Mouse (Mus musculus): ENCODE results near the gene Ifit1bl1. TPM values are rescaled to one million over a fixed set of nuclear protein-coding genes. Genes with fewer than 3 reads are reported as not detected.

Ifit1bl1 gene
- total RNA-seq, 2 experiments from 2014 or later: 0.12 to 0.16 TPM

DNA sequence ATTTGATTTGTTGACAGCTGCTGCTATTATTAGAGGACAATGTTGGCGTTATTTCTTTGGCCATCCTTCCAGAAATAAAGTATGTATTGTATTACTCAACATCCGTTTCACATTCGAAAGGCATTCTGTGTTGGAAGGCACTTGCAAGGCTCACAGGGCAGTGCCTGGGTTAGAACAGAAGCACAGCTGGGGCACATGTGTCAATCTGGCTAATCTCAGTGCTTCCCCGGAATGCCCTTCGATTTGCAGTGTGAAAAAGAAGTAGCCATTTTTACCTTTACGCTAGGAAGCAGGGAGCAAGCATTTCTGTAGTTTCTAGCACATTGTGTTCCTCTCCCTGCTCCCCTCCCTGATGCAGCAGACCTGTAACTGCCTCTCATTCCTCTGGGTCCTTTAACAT, 48.7 kb downstream of the Ifit1bl1 start:
- no peak for DNase-seq
- intact Hi-C loops (cut with DNase I; ENCODE audit: low total_unique reads): no loop called here

DNA sequence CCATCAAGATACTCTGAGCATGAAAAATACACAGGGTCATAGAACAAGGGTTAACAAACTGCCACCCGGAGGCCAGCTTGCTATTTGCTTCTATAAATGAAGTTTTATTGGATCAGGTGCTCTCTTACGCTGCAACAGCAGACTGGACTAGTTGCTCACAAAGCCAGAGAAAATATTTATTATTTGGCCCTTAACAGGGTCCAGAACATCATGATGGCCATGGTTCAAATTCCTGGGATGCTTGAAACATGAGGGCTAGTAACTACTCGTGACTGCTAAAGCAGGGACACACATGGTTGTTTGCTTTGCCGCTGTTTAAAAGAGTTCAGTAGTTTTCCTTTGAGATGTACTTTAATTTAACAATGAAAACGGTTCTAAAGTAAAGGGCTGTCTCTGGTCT, 49.8 kb downstream of the Ifit1bl1 start:
- no peak for DNase-seq
- intact Hi-C loops (cut with DNase I; ENCODE audit: low total_unique reads): no loop called here

DNA sequence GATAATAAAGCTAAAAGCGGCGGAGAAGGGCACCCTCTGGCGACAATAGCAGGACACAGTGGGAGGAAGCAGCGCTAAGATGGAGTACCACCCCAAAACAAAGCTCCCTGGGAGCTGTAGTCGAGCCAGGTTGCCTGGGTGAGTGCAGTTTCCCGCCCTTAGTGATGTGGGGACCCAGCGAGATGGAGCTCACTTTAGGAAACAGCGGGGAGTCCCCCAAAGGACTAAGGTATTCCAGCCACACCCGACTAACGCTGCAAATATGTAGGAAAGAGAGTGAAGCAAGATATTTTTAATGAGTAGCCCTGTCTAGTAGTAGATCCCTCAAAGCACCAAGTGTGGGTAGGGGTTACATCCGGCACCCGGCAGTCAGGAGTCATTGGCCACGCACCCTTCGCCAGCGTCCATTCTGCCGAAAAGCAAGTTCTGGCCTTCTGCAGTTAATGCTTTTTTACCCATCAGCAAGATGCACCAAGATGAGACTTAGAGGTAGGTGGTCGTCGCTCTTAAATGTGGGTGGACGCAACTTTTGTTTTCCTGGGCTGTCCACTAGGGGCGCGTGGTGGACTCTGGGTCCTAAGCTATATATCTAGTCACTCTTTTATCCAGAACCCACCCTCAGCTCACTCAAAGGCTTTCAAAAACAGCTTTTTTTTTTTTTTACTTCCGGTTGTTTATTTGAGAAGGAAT, 51.1 kb downstream of the Ifit1bl1 start, which contains the start of gene Ifit2:
Ifit2 (plus strand) TSS at position 161 of the 690 bp plus-strand sequence.
- peak; percentile 72 for DNase-seq
- intact Hi-C loops (cut with DNase I; ENCODE audit: low total_unique reads): no loop called here

DNA sequence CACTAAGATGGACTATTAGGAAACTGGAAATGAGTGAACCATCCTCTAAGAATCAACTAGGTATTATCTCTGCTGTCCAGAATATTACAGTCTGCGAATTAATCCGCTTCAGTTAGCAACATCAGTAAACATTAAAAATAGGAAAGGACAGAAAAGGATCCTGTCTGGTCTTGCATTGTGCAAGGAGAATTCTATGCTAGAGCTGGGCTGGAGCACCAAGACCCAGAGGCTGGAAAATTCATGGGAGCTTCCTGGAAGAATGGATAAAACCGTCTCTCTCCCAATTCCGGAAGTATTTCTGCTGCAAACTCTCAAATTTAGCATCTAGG, 51.6 kb downstream of the Ifit1bl1 start:
- DNase-seq: no peak
- intact Hi-C loops (cut with DNase I; ENCODE audit: low total_unique reads): no loop called here

DNA sequence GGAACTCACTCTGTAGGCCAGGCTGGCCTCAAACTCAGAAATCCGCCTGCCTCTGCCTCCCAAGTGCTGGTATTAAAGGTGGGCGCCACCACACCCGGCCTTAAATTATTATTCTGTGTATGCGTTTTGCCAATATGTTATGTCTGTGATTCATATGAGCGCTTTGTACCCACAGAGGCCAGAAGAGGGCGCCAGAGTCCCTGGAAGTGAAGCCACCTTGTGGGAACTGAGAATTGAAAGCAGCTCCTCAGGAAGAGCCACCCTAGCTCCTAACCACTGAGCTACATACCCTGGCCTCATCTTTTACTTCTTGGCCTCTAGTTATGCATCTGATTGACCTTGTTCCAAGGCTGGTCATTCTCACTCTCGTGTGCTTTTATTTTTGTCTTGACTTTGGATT, 53.8 kb downstream of the Ifit1bl1 start:
- intact Hi-C loops (cut with DNase I; ENCODE audit: low total_unique reads): loop anchor here (5.0 kb wide), 2 partner anchors 89 to 211 kb away; no protein-coding TSS in a partner anchor
- DNase-seq: peak; percentile 72

DNA sequence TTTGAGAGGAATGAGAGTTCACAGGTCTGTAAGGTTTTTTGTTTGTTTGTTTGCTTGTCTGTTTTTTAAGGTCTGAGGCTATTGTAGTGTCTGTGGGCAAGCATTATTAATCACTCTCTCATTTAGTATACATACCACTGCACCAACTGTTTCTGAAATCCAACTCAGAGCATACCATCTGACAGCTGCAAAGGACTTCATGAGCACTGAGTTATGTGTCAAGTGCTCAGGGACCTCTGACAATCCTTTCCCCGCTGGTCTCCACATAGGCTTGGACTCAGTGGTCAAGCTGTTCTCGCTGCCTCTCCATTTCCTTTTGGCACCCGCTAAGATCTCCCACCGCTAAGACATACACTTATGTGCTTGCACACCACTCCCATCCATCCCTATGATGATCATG, 55.5 kb downstream of the Ifit1bl1 start:
- intact Hi-C loops (cut with DNase I; ENCODE audit: low total_unique reads): loop anchor here (5.0 kb wide), 2 partner anchors 91 to 209 kb away; no protein-coding TSS in a partner anchor
- DNase-seq: no peak

Other genes starting within 250 kb of the Ifit1bl1 start
- not detected for gene Ch25h, start 126.8 kb downstream of the Ifit1bl1 start, total RNA-seq (2021)
- 10 to 100 TPM; 10.3 to 11.2 TPM for gene Lipa, start 74.5 kb downstream of the Ifit1bl1 start, total RNA-seq (2021)
- 1 to 10 TPM; 1.8 to 2.0 TPM for gene Ifit2, start 51.3 kb downstream of the Ifit1bl1 start, total RNA-seq (2021)
- gene Ifit3, start 18.4 kb downstream of the Ifit1bl1 start, total RNA-seq (2021): under 1 TPM; 0.68 to 0.78 TPM
- under 1 TPM; 0.27 to 0.33 TPM for gene Ifit3b, start 6.0 kb upstream of the Ifit1bl1 start, total RNA-seq (2021)
- under 1 TPM in 1 of 2 experiments, not detected in 1; 0.06 TPM for gene Ifit1bl2, start 38.8 kb upstream of the Ifit1bl1 start, total RNA-seq (2021)
- gene Ifit1, start 38.9 kb upstream of the Ifit1bl1 start, total RNA-seq (2021): under 1 TPM; 0.12 to 0.13 TPM
- gene Slc16a12, start 145.3 kb upstream of the Ifit1bl1 start, total RNA-seq (2021): 1 to 10 TPM; 1.5 to 1.8 TPM